Mouse (Mus musculus) midbrain, embryonic 16.5 days (tissue): ENCODE measurements at regions not wholly inside any gene's neighbourhood (a gene's known extent, or its start where the extent isn't known, plus 50 kb on each side); places are given as distances from the start of the nearest gene placed in this dataset.

ENCODE experiments used
- ATAC-seq: fragments of 200-750 bp; cut with Nextera tagmentation; 2 replicates; pipeline ENCODE4 v1.8.0; 2017; ENCODE audit warnings: moderate TSS enrichment
- H3K27ac ChIP-seq: fragments of 300-500 bp; sonication (generic); 2 replicates; pipeline ENCODE4 v1.5.1; 2014; ENCODE audit warnings: mild to moderate bottlenecking, low read length, mixed read lengths
- H3K27me3 ChIP-seq: fragments of 300-500 bp; sonication (generic); 2 replicates; pipeline ENCODE4 v1.6.1; 2014; ENCODE audit warnings: low read depth, low read length, mixed read lengths; ENCODE audit not compliant: control insufficient read depth, insufficient read depth
- H3K36me3 ChIP-seq: fragments of 300-500 bp; sonication (generic); 2 replicates; pipeline ENCODE4 v1.6.1; 2014; ENCODE audit warnings: mild to moderate bottlenecking, low read length, moderate library complexity, mixed read lengths; ENCODE audit not compliant: control insufficient read depth, insufficient read depth
- H3K4me1 ChIP-seq: fragments of 300-500 bp; sonication (generic); 2 replicates; pipeline ENCODE4 v1.6.1; 2014; ENCODE audit warnings: mild to moderate bottlenecking, low read length, mixed read lengths; ENCODE audit not compliant: control insufficient read depth, insufficient read depth
- H3K4me2 ChIP-seq: fragments of 300-500 bp; sonication (generic); 2 replicates; pipeline ENCODE4 v1.6.1; 2014; ENCODE audit warnings: mild to moderate bottlenecking, low read length, mixed read lengths
- H3K4me3 ChIP-seq: fragments of 300-500 bp; sonication (generic); 2 replicates; pipeline ENCODE4 v1.5.1; 2014; ENCODE audit warnings: low read depth, mild to moderate bottlenecking, low read length, moderate library complexity, mixed read lengths
- H3K9ac ChIP-seq: fragments of 300-500 bp; sonication (generic); 2 replicates; pipeline ENCODE4 v1.6.1; 2014; ENCODE audit warnings: low read depth, low read length, mixed read lengths
- H3K9me3 ChIP-seq: fragments of 300-500 bp; sonication (generic); replicated peaks from 2 replicates; pipeline ENCODE4 v1.6.1; 2014; ENCODE audit warnings: mild to moderate bottlenecking, low read length, mixed read lengths; ENCODE audit not compliant: control insufficient read depth, poor library complexity, severe bottlenecking
- WGBS: fragments of 180-500 bp; shearing (Covaris S2); extraction: QIAGEN DNeasy Blood & Tissue Kit; methylation state at CpG from one replicate; pipeline ENCODE4 v1.1.7; 2014; 5-methylcytosine and 5-hydroxymethylcytosine counted together

DNA sequence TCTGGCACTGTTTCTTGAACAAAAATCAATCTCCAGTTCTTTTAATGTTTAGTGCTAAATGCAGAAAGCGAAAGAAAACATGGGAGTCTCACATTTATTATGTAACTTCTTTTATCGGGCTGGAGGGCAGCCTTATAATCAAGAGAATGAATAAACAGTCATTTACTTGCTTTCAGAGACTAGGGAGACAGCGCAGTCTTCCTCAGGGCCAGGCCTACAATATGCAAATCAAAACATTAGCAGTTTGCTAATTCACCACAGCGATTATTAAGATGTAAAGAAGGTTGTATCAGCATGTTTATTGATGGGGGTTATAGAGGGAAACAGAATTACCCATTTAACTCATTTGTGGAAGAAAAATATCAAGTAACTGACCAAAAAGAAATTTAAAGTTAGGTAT is 1111.7 kb upstream of the Flrt2 start:
- Histone ChIP-seq H3K4me3 (no peak overlapping the region), H3K27ac (no peak overlapping the region), H3K9me3 (no peaks in the 10 kb centered on the region), H3K36me3 (no peaks in the 10 kb centered on the region), H3K9ac (no peak overlapping the region), H3K4me1 (no peaks in the 10 kb centered on the region), H3K4me2 (no peak overlapping the region), H3K27me3 (no peaks in the 10 kb centered on the region)
- WGBS: 44% methylated on average over 4 of the region's 4 CpGs
- ATAC-seq: no peak

DNA sequence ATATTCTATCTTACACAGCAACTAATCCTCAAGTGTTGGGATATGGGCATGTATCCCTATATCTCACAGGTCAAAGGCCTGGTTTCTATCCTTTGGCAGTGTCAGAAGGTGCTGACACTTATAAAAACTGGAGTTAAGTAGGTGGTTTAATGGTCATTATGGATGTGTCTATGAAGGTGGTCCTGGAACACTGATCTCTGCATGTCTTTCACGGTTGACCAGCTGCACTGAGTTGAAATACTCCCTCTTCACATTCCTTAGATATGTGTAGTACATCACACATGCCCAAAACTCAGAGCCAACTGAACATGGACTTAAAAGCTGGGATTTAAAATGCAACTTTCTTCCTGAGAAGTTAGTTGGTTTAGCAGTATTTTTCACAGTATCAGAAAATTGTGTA is 1107.7 kb upstream of the Flrt2 start:
- Histone ChIP-seq H3K4me1 (no peaks in the 10 kb centered on the region), H3K4me3 (no peak overlapping the region), H3K4me2 (no peak overlapping the region), H3K9ac (no peak overlapping the region), H3K9me3 (no peaks in the 10 kb centered on the region), H3K27ac (no peak overlapping the region), H3K27me3 (no peaks in the 10 kb centered on the region), H3K36me3 (no peaks in the 10 kb centered on the region)
- no peak for ATAC-seq
- WGBS: 74% methylated on average over 1 of the region's 1 CpGs

DNA sequence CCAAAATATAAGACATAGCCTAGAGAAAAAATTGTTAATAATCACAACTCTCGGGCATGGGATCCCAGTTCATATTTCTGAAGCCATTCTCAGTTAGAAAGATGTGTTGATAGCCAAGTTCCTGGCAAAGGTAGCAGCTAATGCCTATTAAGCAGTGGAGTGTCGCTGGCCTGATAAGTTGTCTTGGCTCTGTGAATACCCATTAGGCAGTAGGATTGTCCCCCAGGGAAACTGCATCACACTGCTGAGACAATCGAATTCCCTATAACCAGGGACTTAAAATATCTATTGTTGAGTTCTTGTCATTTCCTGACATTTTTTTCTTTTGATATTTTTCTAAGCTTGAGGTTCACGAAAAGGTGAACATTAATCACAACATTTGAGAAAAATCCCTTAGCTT is 1105.0 kb upstream of the Flrt2 start:
- Histone ChIP-seq H3K4me2 (no peak overlapping the region), H3K27ac (no peak overlapping the region), H3K4me3 (no peak overlapping the region), H3K9me3 (no peaks in the 10 kb centered on the region), H3K4me1 (no peaks in the 10 kb centered on the region), H3K9ac (no peak overlapping the region), H3K27me3 (no peaks in the 10 kb centered on the region), H3K36me3 (no peaks in the 10 kb centered on the region)
- 58% methylated on average over 4 of the region's 4 CpGs for WGBS
- ATAC-seq: no peak

DNA sequence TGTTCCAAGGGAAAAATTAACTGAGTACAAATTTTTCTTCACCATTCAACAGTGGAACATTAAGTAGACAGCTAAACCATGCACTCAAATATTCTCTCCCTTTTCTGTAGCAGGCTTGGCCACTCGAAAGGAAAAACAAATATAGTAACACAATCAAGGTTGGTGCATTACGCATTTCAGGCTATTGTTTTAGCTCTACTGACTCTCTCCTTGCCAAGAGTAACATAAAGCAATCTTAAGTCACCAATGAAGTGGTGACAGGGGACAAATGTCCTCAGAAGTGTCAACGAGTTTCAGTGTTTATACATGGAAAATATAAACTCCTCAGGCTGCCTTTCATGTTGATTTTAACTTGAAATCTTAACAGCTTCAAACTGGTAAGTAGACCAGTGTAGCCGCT is 1103.4 kb upstream of the Flrt2 start:
- Histone ChIP-seq H3K4me3 (no peak overlapping the region), H3K4me2 (no peak overlapping the region)
- no peak for ATAC-seq

DNA sequence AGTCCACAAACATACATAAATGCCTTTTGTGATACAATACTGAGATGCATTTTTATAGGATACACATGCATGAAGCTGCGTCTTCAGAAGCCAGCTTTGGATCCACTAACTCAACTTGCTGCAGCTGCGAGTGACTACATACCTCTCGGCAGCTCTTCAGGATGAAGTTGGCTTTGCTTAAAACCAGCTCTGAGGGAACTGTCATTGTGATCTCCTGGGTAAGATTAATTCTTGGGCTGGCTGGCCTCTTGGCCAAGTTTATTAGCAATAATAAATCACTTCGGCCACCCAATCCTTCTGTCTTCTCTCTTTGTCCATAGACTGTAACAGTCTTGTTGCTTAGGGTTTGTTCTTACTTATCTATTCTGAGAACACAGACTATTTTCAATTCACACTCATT is 1103.0 kb upstream of the Flrt2 start:
- 93% methylated on average over 4 of the region's 4 CpGs for WGBS
- H3K4me1 ChIP-seq: no peaks in the 10 kb centered on the region
- H3K9me3 ChIP-seq: no peaks in the 10 kb centered on the region
- no peaks in the 10 kb centered on the region for H3K27me3 ChIP-seq
- ATAC-seq: no peak
- no peak overlapping the region for H3K9ac ChIP-seq
- no peak overlapping the region for H3K4me2 ChIP-seq
- H3K4me3 ChIP-seq: no peak overlapping the region
- no peak overlapping the region for H3K27ac ChIP-seq
- no peaks in the 10 kb centered on the region for H3K36me3 ChIP-seq

More for the DNA sequence above, 1103.4 kb upstream of the Flrt2 start:
- Histone ChIP-seq H3K27me3 (no peaks in the 10 kb centered on the region), H3K27ac (no peak overlapping the region), H3K36me3 (no peaks in the 10 kb centered on the region), H3K9ac (no peak overlapping the region), H3K9me3 (no peaks in the 10 kb centered on the region), H3K4me1 (no peaks in the 10 kb centered on the region)
- WGBS: 81% methylated on average over 4 of the region's 4 CpGs

DNA sequence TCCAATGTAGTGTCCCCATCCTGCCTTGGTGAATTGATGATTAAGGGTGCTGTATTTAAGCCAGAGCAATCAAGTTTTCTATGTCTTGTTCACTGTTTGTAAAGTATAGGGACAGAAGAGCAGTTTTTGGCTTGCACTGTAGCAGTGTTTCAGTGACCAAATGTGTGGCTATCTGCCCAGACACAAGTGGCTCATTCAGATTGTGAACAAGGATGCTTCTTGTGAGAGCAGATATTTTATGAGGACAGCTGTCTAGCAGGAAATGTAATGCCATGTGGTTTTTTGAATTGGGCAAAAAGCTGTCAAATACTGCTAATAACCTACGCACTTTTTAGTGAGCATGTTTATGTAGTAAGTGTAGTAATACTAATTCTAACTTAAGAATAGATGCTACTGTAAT is 1086.5 kb upstream of the Flrt2 start:
- 89% methylated on average over 1 of the region's 1 CpGs for WGBS
- no peak overlapping the region for H3K9ac ChIP-seq

DNA sequence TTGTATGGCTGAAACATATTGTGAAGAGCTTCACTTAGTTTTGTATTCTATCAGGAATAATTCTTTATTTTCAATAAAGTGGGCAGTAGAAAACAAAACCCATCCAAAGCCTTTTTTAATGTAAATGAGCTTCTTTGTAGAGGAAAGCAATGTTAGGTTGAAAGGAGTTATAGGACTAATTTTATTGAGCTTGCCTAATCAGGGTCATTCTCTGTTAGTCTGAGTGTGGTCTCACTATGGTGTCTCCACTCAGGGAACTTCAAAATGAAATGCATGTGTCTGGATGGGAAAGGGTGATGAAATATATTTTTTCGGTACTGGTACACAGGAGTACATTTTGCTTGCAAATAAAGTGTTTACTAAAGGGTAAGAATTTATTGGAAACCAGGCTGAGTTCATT is 1055.5 kb upstream of the Flrt2 start:
- ATAC-seq: no peak
- Histone ChIP-seq H3K9ac (no peak overlapping the region), H3K4me2 (no peak overlapping the region), H3K4me3 (no peak overlapping the region), H3K4me1 (no peaks in the 10 kb centered on the region), H3K27ac (no peak overlapping the region), H3K9me3 (no peaks in the 10 kb centered on the region), H3K36me3 (no peaks in the 10 kb centered on the region), H3K27me3 (no peaks in the 10 kb centered on the region)
- WGBS: 63% methylated on average over 1 of the region's 1 CpGs

More for the DNA sequence above, 1086.5 kb upstream of the Flrt2 start:
- no peak overlapping the region for H3K4me2 ChIP-seq
- no peak overlapping the region for H3K27ac ChIP-seq
- no peak overlapping the region for H3K4me3 ChIP-seq
- no peaks in the 10 kb centered on the region for H3K9me3 ChIP-seq
- ATAC-seq: no peak
- H3K27me3 ChIP-seq: no peaks in the 10 kb centered on the region
- H3K36me3 ChIP-seq: no peaks in the 10 kb centered on the region
- no peaks in the 10 kb centered on the region for H3K4me1 ChIP-seq

DNA sequence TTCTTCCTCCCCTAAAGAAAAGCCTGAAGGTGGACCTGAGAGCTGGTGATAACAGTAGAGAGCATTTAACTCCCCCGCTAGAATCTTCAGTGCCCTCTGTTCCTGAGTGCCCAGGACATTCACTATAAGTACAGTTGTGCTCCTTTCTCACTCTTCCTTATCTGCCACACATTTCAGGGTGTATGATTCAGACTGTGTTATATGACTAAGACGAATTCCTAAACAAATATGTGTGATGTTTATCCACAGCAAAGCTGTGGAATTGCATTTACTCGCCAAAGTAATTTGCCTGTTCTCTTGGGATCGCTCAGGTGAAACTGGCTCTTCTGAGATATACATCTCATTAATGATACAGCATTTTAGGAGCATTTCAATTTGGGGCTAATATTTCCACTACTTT is 1051.9 kb upstream of the Flrt2 start:
- Histone ChIP-seq H3K9ac (no peak overlapping the region), H3K4me2 (no peak overlapping the region), H3K27ac (no peak overlapping the region), H3K4me1 (no peaks in the 10 kb centered on the region), H3K4me3 (no peak overlapping the region), H3K9me3 (no peaks in the 10 kb centered on the region), H3K36me3 (no peaks in the 10 kb centered on the region), H3K27me3 (no peaks in the 10 kb centered on the region)
- 75% methylated on average over 4 of the region's 4 CpGs for WGBS
- ATAC-seq: no peak

DNA sequence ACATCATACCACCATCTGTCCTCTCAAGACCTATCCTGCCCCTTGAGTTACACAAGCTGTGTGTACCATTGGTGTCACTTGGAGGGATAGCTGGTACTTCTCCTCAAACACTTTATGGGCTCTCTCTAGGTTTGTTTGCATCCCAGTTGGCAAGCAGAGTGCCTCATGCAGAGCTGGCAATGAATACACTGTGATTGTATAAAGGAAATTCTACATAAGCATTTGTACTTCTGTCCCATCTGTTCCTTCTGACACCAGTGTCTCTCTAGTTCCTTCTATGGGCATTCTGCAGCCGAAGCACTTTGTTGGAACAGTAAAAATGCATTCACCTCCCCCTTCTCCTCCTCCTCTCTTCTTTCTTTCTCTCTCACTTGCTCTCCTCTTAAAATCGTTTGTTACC is 1046.7 kb upstream of the Flrt2 start:
- no peak overlapping the region for H3K9ac ChIP-seq
- H3K4me3 ChIP-seq: no peak overlapping the region
- ATAC-seq: no peak
- no peak overlapping the region for H3K4me2 ChIP-seq
- no peaks in the 10 kb centered on the region for H3K4me1 ChIP-seq
- H3K27me3 ChIP-seq: no peaks in the 10 kb centered on the region
- no peak overlapping the region for H3K27ac ChIP-seq
- 69% methylated on average over 2 of the region's 2 CpGs for WGBS
- H3K36me3 ChIP-seq: no peaks in the 10 kb centered on the region
- no peaks in the 10 kb centered on the region for H3K9me3 ChIP-seq

DNA sequence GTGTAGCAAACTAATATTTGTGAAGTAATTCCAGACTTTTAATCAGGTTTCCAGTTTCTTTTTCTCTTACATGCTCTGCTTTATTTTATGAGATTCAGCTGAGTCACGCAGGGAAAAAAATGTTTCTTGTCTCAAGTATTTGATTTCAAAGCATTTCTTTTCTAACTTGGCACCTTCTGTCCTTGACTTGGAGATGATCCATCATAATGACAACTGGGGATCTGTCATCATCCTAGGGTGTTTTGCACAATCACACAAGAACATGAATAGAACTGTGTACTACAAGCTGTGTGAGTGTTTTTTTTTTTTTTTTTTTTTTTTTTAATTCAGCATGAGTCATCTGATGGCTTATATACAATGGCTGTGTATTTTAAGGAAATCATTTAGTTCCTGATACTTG is 1022.0 kb upstream of the Flrt2 start:
- no peak overlapping the region for H3K27ac ChIP-seq
- ATAC-seq: no peak
- H3K4me2 ChIP-seq: no peak overlapping the region
- H3K27me3 ChIP-seq: no peaks in the 10 kb centered on the region
- H3K9me3 ChIP-seq: no peaks in the 10 kb centered on the region
- no peak overlapping the region for H3K9ac ChIP-seq
- no peaks in the 10 kb centered on the region for H3K36me3 ChIP-seq
- WGBS: 93% methylated on average over 1 of the region's 1 CpGs
- no peaks in the 10 kb centered on the region for H3K4me1 ChIP-seq
- H3K4me3 ChIP-seq: no peak overlapping the region
